Mouse (Mus musculus) kidney, adult 11 months (tissue): ENCODE data around the gene Bst2.

ENCODE experiments used
- DNase-seq: peaks from one replicate; pipeline ENCODE4 v3.0.0; 2022

Bst2 gene

DNA sequence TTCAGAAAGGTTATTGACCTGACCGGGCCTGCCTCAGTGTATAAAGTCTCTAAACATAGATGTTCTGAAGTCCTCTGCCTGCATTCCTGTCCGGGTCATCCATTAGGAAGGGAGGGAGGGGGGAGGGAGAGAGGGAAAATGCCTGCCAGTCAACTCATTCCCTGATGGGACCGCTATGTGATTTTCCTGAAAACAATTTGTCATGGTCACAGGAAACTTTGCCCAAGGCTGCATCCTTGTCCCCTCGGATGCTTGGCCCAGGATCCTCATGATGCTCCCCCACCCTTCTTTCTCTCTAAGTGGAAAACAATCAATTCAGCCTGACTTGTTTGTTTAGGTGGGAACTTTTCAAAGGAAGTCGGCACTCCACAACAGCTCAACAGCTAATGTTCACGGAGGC, 20.5 kb downstream of the Bst2 start:
- DNase-seq: peak; percentile 64

DNA sequence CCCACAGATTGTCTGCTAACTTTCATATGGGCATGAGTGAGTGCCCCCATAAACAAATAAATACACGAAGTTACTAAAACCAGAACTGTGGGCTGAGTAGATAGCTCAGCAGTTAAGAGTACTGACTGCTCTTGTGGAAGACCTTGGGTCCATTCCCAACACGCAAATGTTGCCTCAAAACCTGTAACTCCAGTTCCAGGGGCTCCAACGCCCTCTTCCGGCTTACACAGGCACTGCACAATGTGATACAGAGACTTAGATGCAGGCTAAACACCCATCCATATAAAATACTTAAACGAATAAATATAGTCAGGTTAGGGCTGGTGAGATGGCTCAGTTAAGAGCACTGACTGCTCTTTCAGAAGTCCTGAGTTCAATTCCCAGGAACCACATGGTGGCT, 22.2 kb downstream of the Bst2 start:
- no peak for DNase-seq

- DNase-seq: no peak
These were observed 24.1 kb downstream of the Bst2 start for GRCm38 (mm10) chr8:71513018-71513754.

- DNase-seq: peak; percentile 66
These were observed 25.6 kb downstream of the Bst2 start, which contains the start of gene Plvap for GRCm38 (mm10) chr8:71511644-71512043. Gene Plvap, minus strand, starts transcription at chr8:71511752.

- DNase-seq: no peak
These were observed 27.9 kb downstream of the Bst2 start for GRCm38 (mm10) chr8:71509316-71509715.

GRCm38 (mm10) chr8:71507589-71508104, 29.6 kb downstream of the Bst2 start:
- DNase-seq: peak; percentile 61

- DNase-seq: no peak
These were observed 31.3 kb downstream of the Bst2 start for GRCm38 (mm10) chr8:71505979-71506378.

DNA sequence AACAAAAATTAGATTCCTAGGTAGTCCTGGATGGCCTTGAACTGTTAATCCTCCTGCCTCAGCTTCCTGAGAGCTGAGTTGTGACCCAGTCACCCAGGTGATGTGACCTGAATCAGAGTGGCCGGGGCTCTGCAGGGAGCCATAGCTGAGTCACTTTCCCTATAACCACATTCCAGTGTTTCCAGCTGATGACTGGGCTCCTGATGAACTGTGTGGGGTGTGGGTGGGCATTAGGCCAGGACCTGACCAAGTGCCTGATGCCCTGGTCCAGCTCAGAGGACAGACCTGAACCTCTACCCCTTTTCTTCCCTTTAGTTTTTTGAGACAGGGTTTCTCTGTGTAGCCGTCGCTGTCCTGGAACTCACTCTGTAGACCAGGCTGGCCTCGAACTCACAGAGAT, 31.9 kb downstream of the Bst2 start:
- DNase-seq: no peak

DNA sequence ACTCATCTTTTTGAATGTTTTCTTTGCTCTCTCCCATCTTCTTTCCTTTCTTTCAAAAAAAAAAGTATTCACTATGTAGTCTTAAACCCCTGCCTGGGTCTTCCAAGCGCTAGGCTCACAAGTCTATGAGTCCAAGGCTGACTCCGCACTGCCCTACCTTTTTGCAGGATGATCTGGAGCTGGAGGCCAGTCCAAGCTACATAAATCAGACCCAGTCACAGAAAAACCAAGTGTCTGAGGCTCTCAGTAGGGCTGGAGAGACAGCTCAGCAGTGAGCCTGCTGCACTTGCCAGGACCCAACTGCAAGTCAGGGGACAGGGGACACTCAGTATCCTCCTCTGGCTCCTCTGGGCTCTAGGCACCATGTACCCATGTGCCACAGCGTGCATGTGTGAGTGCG, 32.9 kb downstream of the Bst2 start:
- no peak for DNase-seq

DNA sequence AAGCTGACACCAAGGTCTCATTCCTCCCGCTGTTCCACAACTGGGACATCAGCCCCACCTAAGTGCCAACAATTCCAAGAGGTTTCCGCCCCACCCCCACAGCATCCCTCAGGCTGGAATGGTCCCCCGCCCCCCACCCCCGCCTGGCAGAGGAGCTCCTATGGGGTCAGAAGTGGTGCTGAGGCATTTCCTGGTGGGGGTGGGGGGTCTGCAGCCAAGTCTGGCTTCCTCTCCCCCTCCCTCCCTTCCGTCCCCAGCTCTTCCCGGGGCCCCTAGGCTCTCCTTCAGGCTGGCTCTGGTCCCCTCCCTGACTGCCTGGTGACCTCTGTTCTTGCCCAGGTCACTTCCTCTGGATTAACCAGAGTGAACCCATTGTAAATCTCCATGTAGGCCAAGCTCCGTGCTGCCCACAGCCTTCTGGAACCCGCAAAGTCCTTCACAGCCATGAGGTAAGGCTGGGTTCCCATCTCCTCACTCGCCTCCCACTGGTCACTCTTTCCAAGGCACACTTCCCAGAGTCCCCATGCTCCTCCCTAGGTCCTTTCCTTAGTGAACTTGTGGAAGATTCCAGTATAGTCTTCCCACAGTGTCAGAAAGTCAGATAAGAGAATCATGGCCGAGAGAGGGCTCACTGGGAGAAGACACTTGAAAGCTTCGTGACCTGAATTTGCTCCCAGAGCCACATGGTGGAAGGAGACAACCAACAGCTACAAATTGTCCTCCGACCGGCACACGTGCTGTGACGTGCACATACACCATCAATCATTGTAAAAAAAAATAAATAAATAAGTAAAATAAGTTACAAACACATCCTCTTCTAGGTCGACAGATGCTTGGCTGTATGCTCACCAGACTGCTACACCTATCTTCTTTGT, 38.2 kb downstream of the Bst2 start:
- DNase-seq: peak; percentile 67

DNA sequence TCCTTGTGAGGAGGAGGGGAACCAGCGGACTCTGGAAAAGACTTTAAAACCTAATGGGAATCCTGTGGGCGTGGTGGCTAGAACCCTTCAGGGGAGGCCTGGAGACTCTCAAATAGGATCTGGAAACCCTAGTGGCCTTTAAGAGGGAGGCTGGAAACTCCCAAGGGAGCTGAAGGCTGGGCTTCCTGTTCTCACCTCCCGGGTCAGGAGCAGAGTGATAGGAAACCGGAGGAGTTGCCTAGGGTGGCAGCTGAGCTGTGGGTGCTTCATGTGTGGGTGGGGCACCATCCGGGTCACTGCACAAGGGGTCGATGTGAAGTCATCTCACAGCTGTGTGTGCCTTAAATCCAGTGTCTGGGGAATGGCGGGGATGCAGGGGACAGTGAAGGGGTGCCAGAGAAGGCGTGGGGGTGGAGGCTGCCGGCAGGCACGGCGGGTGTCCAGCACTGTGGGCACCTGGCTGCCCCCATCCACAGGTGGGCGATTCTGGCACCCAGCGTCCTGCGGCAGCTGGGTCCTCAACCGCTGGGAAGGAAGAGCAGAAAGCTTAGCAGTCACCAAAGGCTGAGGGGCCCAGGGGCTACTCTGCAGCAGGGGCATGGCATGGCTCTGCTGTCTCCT, 39.3 kb downstream of the Bst2 start:
- peak; percentile 78 for DNase-seq

DNA sequence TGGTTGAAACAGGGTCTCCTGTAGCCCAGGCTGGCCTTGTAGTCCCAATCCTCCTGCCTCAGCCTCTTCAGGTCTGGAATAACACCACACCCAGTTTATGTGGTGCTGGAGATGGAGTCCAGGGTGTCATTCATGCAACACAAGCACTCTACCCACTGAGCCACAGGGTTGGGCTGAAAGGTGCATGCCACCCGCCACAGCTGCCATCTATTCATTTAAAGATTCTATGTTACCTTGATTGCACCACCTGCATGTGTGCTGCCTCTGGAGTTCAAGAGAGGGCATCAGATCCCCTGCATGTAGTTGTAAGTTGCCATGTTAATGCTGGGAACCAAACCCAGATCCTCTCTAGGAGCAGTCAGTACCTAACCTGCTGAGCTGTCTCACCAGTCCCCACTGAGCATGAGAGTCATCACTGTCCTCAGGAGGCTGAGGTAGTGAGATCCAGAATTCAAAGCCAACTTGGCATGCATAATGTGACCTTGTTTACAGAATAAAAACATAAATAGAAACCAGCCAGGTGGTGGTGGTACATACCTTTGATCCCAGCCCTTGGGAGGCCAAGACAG, 40.1 kb downstream of the Bst2 start:
- no peak for DNase-seq

DNA sequence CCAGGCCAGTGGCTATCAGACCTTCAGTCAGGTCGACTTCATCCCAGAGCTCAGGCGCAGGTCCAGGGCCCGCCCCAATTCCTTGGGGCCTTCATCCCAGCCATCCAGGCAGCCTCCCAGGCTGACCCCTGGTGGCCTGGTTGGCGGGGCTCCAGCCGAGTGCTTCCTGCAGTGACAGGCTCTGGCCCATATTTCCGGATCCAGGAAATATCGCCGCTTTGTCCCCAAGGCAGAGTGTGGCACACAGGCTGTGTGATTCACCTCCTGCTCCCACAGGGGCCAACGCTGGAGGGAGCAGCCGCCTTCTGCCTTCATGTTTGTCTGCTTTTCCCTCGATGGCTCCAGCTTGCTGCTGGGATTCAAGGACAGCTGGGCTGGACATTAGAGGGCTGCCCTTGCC, 40.8 kb downstream of the Bst2 start:
- peak; percentile 91 for DNase-seq

- no peak for DNase-seq
These were observed 41.4 kb downstream of the Bst2 start for GRCm38 (mm10) chr8:71495811-71496210.

DNA sequence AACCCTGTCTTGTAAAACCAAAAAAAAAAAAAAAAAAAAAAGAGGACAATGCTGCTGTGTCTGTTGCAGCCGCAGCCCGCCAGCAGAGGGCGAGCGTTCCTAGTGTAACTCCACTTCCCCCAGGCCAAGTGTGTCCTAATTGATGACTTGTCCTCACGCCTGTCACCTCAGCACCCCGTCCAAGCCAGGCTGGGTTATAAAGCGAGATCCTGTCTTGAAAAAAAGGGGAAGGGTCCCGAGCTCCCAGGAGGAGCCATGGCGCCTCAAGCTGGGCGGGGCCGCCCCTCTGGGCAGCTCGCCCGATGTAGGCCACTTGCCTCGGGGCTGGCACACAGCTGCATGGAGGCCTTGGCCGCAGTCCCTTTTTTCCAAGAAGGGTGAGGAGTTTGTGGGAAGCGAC, 42.2 kb downstream of the Bst2 start:
- DNase-seq: peak; percentile 81

- peak; percentile 89 for DNase-seq
These were observed 48.8 kb downstream of the Bst2 start for GRCm38 (mm10) chr8:71488454-71488853.

DNA sequence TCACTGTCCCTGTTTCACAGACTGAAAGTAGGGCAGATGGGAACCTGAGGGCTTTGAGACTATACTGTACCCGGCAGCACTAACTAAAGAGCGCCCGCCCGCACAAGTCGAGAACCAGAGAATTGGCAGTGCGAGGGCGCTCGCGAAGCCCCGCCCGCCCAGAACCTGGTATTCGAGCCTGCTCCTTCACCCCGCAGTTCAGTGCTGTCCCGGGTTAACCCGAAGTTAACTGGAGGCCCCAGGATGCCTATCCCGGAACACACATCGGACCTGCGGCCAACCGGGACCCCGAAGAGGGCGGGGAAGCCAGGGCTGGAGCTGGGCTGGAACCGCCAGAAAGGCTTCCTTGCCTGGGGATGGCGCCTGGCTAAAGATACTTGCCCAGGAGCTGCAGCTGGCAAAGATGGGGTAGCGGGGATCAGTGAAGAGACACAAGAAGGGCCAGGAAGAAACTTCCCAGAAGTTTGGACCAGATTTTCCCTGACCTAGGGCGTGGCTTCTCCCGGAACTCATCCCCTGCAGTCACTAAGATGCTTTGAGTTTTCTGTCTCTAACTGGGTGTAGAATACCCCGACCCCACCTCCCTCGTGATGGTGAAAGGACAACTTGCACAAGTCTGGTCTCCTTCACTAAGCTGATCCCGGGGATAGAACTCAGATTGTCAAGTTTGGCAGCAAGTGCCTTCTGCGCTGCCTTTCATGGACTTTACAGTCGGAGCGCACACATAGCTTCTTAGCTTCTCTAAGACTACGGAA, 49.4 kb downstream of the Bst2 start, which contains the start of gene Gtpbp3:
Gene Gtpbp3, plus strand, starts transcription at position 413 of the 755 bp plus-strand sequence.
- DNase-seq: peak; percentile 87

DNA sequence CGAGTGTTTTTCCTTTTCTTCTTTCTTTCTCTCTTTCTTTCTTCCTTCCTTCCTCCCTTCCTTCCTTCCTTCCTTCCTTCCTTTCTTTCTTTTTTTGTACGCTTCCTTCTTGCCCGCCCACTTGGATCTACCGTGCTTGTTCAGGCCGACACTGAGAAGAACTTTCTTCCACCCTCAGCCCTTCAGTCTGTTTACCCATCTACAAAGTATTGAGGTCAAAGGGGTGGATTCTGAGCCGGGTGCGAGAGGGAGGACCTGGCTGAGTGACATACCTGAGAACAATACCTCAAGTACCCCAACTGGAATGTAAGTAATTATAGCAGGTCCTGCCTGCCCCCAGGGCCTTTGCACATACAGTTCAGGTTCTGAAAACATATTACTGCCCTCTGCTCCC, 51.1 kb downstream of the Bst2 start:
- DNase-seq: no peak

DNA sequence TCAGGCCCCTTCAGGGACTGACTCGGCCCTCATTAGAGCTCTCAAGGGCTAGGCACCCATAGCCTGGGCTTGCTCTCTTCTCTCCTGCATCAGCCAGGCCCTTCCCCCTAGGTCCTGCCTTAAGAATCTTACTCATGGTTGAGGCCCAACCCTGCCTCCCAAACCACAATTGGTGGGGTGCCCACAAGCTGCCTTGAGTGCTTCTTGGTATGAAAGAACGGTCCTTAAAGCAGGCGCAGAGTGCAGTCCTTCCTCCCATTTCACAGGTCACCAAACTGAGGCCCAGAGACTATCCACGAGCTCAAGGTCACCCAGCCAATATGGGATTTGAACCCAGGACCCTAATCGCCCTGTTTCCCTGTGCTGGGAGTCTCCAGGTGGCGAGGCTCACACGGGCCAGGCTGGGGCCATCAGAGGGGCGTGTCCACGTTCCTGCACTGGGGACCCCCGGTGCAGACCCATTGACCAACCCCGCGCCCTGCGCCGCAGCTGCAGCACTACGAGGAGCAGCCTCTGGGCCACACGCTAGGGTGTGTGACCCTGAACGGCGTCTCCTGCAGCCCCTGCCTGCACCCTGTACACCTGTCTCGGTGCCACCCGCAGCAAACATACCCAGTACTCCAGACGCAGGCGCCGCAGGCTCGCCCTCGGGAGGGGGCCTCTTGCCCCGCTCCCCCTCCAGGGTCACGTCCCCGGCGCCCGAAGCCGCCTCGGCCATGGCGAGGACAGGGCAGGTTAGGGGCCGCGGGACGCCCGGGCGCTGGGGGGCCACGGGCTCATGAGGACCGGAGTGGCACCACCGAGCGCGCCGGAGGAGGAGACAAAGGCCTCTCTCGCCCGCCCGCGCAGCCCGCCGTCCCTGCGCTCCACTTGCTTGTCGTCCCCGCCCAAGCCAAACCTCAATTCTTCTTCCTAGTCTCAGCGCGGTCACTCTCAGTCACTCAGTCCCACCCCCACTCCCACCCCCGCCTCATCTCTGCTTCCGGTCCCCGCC, 51.8 kb downstream of the Bst2 start, which contains the start of gene Ano8:
Gene Ano8, minus strand, starts transcription at position 822 of the 994 bp plus-strand sequence.
- peak; percentile 84 for DNase-seq

DNA sequence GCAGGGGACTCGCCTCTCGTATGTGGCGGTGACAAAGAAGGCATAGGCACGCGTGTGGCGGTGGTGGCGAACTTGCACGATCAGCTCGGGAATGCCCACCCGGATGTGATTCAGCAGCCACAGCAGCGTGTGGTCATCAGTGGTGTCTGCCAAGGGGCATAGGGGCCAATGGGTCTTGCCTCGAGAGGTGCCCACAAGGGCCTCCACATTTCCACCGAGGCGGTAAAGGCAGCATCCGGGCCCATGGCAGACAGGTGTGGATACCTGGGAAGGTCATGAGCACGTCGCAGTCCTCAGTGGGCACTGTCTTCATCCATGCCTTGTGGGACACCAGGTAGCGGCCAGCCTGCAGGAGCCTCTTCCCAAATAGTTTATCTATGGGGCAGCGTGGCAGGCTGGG, 52.5 kb downstream of the Bst2 start:
- DNase-seq: no peak
